Mouse (Mus musculus): ENCODE results near the gene Scarb1. TPM values are rescaled to one million over a fixed set of nuclear protein-coding genes. Genes with fewer than 3 reads are reported as not detected.

Gene Scarb1
- polyA plus RNA-seq, 2 experiments, result 40.1 to 67.7 TPM

GRCm38 (mm10) chr5:125227699-125228098, 113.2 kb downstream of the Scarb1 start:
- WGBS, result 98% methylated on average over 4 of the region's 4 CpGs
- Histone ChIP-seq H3K27ac (replicated peaks; ENCODE audit: low read depth, low read length) (no peak overlapping the region), H3K9me3 (ENCODE audit: control insufficient read depth, low read length) (0 out of 2 replicates have a peak, but pooled peaks cover 5% of the 10 kb centered on the region), H3K4me2 (replicated peaks; ENCODE audit: low read depth, low read length, severe bottlenecking) (no peak overlapping the region), H3K36me3 (ENCODE audit: control insufficient read depth, insufficient read depth, low read length) (no peaks in the 10 kb centered on the region), H3K4me3 (replicated peaks; ENCODE audit: low read length) (no peak overlapping the region), H3K9ac (ENCODE audit: low read depth, low read length, severe bottlenecking) (no peak overlapping the region), H3K27me3 (ENCODE audit: control insufficient read depth, insufficient read depth, low read length) (no peaks in the 10 kb centered on the region), H3K4me1 (ENCODE audit: control insufficient read depth, insufficient read depth, low read length) (peaks cover under 1% of the 10 kb centered on the region)
- DNase-seq (ENCODE audit: low spot score), result no peak
- ATAC-seq (ENCODE audit: low FRiP score, low read depth), result no peak
- TF ChIP-seq POLR2A (IDR thresholded peaks at IDR 0.05; ENCODE audit: borderline replicate concordance, extremely low read depth, insufficient read depth, insufficient read length), result no peak

Other genes starting within 250 kb of the Scarb1 start
- 75.9 and 89.8 TPM in 2 replicates for gene Ncor2, start 161.9 kb downstream of the Scarb1 start, polyA plus RNA-seq (2012; rRNA removed)
- gene Ncor2, start 161.9 kb downstream of the Scarb1 start, polyA plus RNA-seq (2014; fragmentation: Nextera tagmentation; extraction: Ambion mirVana), result 37.0 and 39.3 TPM in 2 replicates
- 0.08 and 0.26 TPM in 2 replicates for gene Gm10382, start 48.2 kb upstream of the Scarb1 start, polyA plus RNA-seq (2012; rRNA removed)
- 0.17 and 0.45 TPM in 2 replicates for gene Gm10382, start 48.2 kb upstream of the Scarb1 start, polyA plus RNA-seq (2014; fragmentation: Nextera tagmentation; extraction: Ambion mirVana)
- 643 and 660 TPM in 2 replicates for gene Ubc, start 49.1 kb upstream of the Scarb1 start, polyA plus RNA-seq (2012; rRNA removed)
- gene Ubc, start 49.1 kb upstream of the Scarb1 start, polyA plus RNA-seq (2014; fragmentation: Nextera tagmentation; extraction: Ambion mirVana), result 949 and 1,033 TPM in 2 replicates
- 21.9 and 25.5 TPM in 2 replicates for gene Dhx37, start 93.0 kb upstream of the Scarb1 start, polyA plus RNA-seq (2012; rRNA removed)
- gene Dhx37, start 93.0 kb upstream of the Scarb1 start, polyA plus RNA-seq (2014; fragmentation: Nextera tagmentation; extraction: Ambion mirVana), result 5.4 and 8.9 TPM in 2 replicates
- 15.0 and 19.7 TPM in 2 replicates for gene Bri3bp, start 100.5 kb upstream of the Scarb1 start, polyA plus RNA-seq (2012; rRNA removed)
- gene Bri3bp, start 100.5 kb upstream of the Scarb1 start, polyA plus RNA-seq (2014; fragmentation: Nextera tagmentation; extraction: Ambion mirVana), result 30.0 and 34.5 TPM in 2 replicates
- 35.5 and 42.4 TPM in 2 replicates for gene Aacs, start 134.7 kb upstream of the Scarb1 start, polyA plus RNA-seq (2012; rRNA removed)
- 35.9 and 43.3 TPM in 2 replicates for gene Aacs, start 134.7 kb upstream of the Scarb1 start, polyA plus RNA-seq (2014; fragmentation: Nextera tagmentation; extraction: Ambion mirVana)
- gene Tmem132b, start 190.7 kb upstream of the Scarb1 start, polyA plus RNA-seq (2012; rRNA removed), result 0.23 and 0.36 TPM in 2 replicates
- gene Tmem132b, start 190.7 kb upstream of the Scarb1 start, polyA plus RNA-seq (2014; fragmentation: Nextera tagmentation; extraction: Ambion mirVana), result 0.28 and 0.53 TPM in 2 replicates

Data from limb, embryonic 14.5 days (tissue).